Comparison of ENCODE assay signal across 31 mouse cellular contexts in genomic region chr19:23946751-23947150, GRCm38 (mm10).
"Had no signal": no experiment of that assay in that cellular context is flagged by ENCODE, and none has a peak within 500 bp of the region (broad histone marks: within the 10 kb centered on the region; RNA-seq: fewer than 3 reads in every experiment).

No protein-coding gene starts in this region.

- H3K9ac ChIP-seq: limb, embryonic 12.5 days; limb, embryonic 13.5 days; limb, embryonic 15.5 days; liver, embryonic 12.5 days; liver, embryonic 13.5 days; liver, embryonic 14.5 days; liver, embryonic 15.5 days; liver, postnatal 0 days; lung, embryonic 14.5 days; lung, embryonic 15.5 days; midbrain, embryonic 12.5 days; midbrain, embryonic 13.5 days; midbrain, embryonic 15.5 days; neural tube, embryonic 12.5 days; neural tube, embryonic 13.5 days had no signal

- H3K4me3 ChIP-seq: left cerebral cortex, adult 2 months; limb, embryonic 10.5 days; limb, embryonic 12.5 days; limb, embryonic 13.5 days; limb, embryonic 15.5 days; liver, embryonic 12.5 days; liver, embryonic 13.5 days; liver, embryonic 15.5 days; lung, embryonic 15.5 days; megakaryocyte, embryonic 14.5 days; midbrain, embryonic 12.5 days; midbrain, embryonic 13.5 days; midbrain, embryonic 15.5 days; myocyte; neural tube, embryonic 12.5 days; neural tube, embryonic 13.5 days had no signal

- H3K27me3 ChIP-seq: limb, embryonic 12.5 days; limb, embryonic 13.5 days; limb, embryonic 15.5 days; liver, embryonic 12.5 days; liver, embryonic 13.5 days; liver, embryonic 15.5 days; lung, embryonic 15.5 days; midbrain, embryonic 15.5 days; neural tube, embryonic 12.5 days; neural tube, embryonic 13.5 days had no signal

- ATAC-seq: liver, embryonic 12.5 days; liver, postnatal 0 days; lung, postnatal 0 days; midbrain, embryonic 13.5 days; midbrain, embryonic 15.5 days; midbrain, embryonic 16.5 days had no signal

- DNase-seq: left cerebral cortex, postnatal 4 days; liver; liver, embryonic 13.5 days; liver, postnatal 0 days; lung, adult 18-20 months; lung, adult 2 months; lung, embryonic 14.5 days; lung, postnatal 10 days; lung, postnatal 14 days; lung, postnatal 36 days; lung, postnatal 4 days had no signal

- H3K4me2 ChIP-seq: limb, embryonic 12.5 days; limb, embryonic 13.5 days; limb, embryonic 15.5 days; liver, embryonic 11.5 days; liver, embryonic 12.5 days; liver, embryonic 13.5 days; liver, embryonic 15.5 days; lung, embryonic 14.5 days; lung, embryonic 15.5 days; midbrain, embryonic 12.5 days; midbrain, embryonic 13.5 days; midbrain, embryonic 15.5 days; neural tube, embryonic 12.5 days; neural tube, embryonic 13.5 days had no signal

- H3K27ac ChIP-seq: left cerebral cortex, adult 2 months; limb, embryonic 10.5 days; limb, embryonic 12.5 days; limb, embryonic 13.5 days; limb, embryonic 15.5 days; liver, embryonic 12.5 days; liver, embryonic 13.5 days; liver, embryonic 14.5 days; liver, embryonic 15.5 days; lung, embryonic 15.5 days; macrophage; midbrain, embryonic 12.5 days; midbrain, embryonic 13.5 days; midbrain, embryonic 15.5 days; neural tube, embryonic 12.5 days; neural tube, embryonic 13.5 days had no signal

- H3K36me3 ChIP-seq: limb, embryonic 10.5 days; limb, embryonic 12.5 days; limb, embryonic 13.5 days; limb, embryonic 15.5 days; liver, embryonic 12.5 days; liver, embryonic 13.5 days; liver, embryonic 15.5 days; lung, embryonic 15.5 days had no signal

- H3K4me1 ChIP-seq: limb, embryonic 12.5 days; limb, embryonic 13.5 days; limb, embryonic 15.5 days; liver, embryonic 12.5 days; liver, embryonic 13.5 days; liver, embryonic 15.5 days; lung, embryonic 15.5 days had no signal

- H3K9me3 ChIP-seq: limb, embryonic 10.5 days; limb, embryonic 12.5 days; limb, embryonic 13.5 days; limb, embryonic 15.5 days; liver, embryonic 12.5 days; liver, embryonic 13.5 days; liver, embryonic 15.5 days; lung, embryonic 15.5 days; midbrain, embryonic 12.5 days; midbrain, embryonic 13.5 days; midbrain, embryonic 15.5 days; neural tube, embryonic 12.5 days had no signal
